In genomic region chr2:147877543-147877904, GRCm38 (mm10) we compare ENCODE assay signal across 13 mouse cellular contexts.
DNase-seq lines count a peak whose midpoint lies in the region; ATAC-seq and TF ChIP-seq lines count a peak whose summit lies in the region.
"Had no signal": no experiment of that assay in that cellular context is flagged by ENCODE, and none has a peak within 500 bp of the region (broad histone marks: within the 10 kb centered on the region; RNA-seq: fewer than 3 reads in every experiment).

No protein-coding gene starts in this region.

- H3K4me3 ChIP-seq in heart, embryonic 16.5 days (ENCODE audit: low read length), result peak overlapping the region; percentile 61
- H3K4me3 ChIP-seq in embryonic facial prominence, embryonic 14.5 days (ENCODE audit: low read depth, low read length), result peak overlapping the region; percentile 32
- peak overlapping the region; percentile 45 for H3K4me3 ChIP-seq in intestine, embryonic 16.5 days (ENCODE audit: low read length)
- peak overlapping the region; percentile 33 for H3K4me3 ChIP-seq in midbrain, postnatal 0 days (ENCODE audit: low read depth, low read length)

- H3K27ac ChIP-seq in heart, embryonic 16.5 days (ENCODE audit: low read length), result no peak overlapping the region
- no peak overlapping the region for H3K27ac ChIP-seq in embryonic facial prominence, embryonic 14.5 days (replicated peaks; ENCODE audit: low read depth, low read length)
- no peak overlapping the region for H3K27ac ChIP-seq in intestine, embryonic 16.5 days (ENCODE audit: low read length)
- no peak overlapping the region for H3K27ac ChIP-seq in midbrain, postnatal 0 days (ENCODE audit: low read depth, low read length)

- H3K9me3 ChIP-seq in heart, embryonic 16.5 days (replicated peaks; ENCODE audit: control insufficient read depth, low read length), result no peaks in the 10 kb centered on the region
- H3K9me3 ChIP-seq in embryonic facial prominence, embryonic 14.5 days (ENCODE audit: control insufficient read depth, low read length), result no peaks in the 10 kb centered on the region
- H3K9me3 ChIP-seq in intestine, embryonic 16.5 days (ENCODE audit: control insufficient read depth, low read length), result no peaks in the 10 kb centered on the region
- no peaks in the 10 kb centered on the region for H3K9me3 ChIP-seq in midbrain, postnatal 0 days (ENCODE audit: low read length)

- no peak for TF ChIP-seq CTCF in midbrain, postnatal 0 days (IDR thresholded peaks at IDR 0.05)

- no peaks in the 10 kb centered on the region for H3K36me3 ChIP-seq in heart, embryonic 16.5 days (ENCODE audit: control insufficient read depth, insufficient read depth)
- no peaks in the 10 kb centered on the region for H3K36me3 ChIP-seq in embryonic facial prominence, embryonic 14.5 days (ENCODE audit: control insufficient read depth, insufficient read depth, low read length)
- no peaks in the 10 kb centered on the region for H3K36me3 ChIP-seq in intestine, embryonic 16.5 days (ENCODE audit: control insufficient read depth, insufficient read depth, low read length)
- H3K36me3 ChIP-seq in midbrain, postnatal 0 days (ENCODE audit: insufficient read depth, low read length), result no peaks in the 10 kb centered on the region

- 12% methylated on average over 4 of the region's 4 CpGs for WGBS in heart, embryonic 16.5 days
- WGBS in embryonic facial prominence, embryonic 14.5 days, result 7% methylated on average over 4 of the region's 4 CpGs
- 8% methylated on average over 4 of the region's 4 CpGs for WGBS in intestine, embryonic 16.5 days
- 3% methylated on average over 4 of the region's 4 CpGs for WGBS in midbrain, postnatal 0 days

- DNase-seq in heart, postnatal 36 days, result no peak
- peak; percentile 22 for DNase-seq in embryonic facial prominence, embryonic 14.5 days (ENCODE audit: low spot score)
- DNase-seq in midbrain, postnatal 0 days (ENCODE audit: low spot score), result peak; percentile 3
- no peak for DNase-seq in adrenal gland, postnatal 36 days
- no peak for DNase-seq in thymus, postnatal 4 days
- DNase-seq in cerebellum, adult 11 months, result no peak
- DNase-seq: cerebellum, adult 9-10 months; heart, postnatal 10 days; lung, adult 18-20 months; right cerebral cortex, adult 18-20 months had no signal

- intact Hi-C loops in heart, postnatal 36 days (cut with DNase I), result no loop called here

- H3K9ac ChIP-seq in heart, embryonic 16.5 days (ENCODE audit: low read length), result peak overlapping the region; percentile 42
- 0 out of 2 replicates have a peak overlapping the region, but pooled peaks have one; percentile 8 for H3K9ac ChIP-seq in embryonic facial prominence, embryonic 14.5 days (ENCODE audit: low read depth, low read length)
- H3K9ac ChIP-seq in intestine, embryonic 16.5 days (ENCODE audit: low read depth, low read length), result no peak overlapping the region
- H3K9ac ChIP-seq in midbrain, postnatal 0 days (replicated peaks; ENCODE audit: low read length, poor library complexity, severe bottlenecking), result no peak overlapping the region

- H3K4me2 ChIP-seq in heart, embryonic 16.5 days (ENCODE audit: low read depth, low read length), result peak overlapping the region; percentile 82
- H3K4me2 ChIP-seq in embryonic facial prominence, embryonic 14.5 days (ENCODE audit: low read depth, low read length), result peak overlapping the region; percentile 55
- peak overlapping the region; percentile 68 for H3K4me2 ChIP-seq in intestine, embryonic 16.5 days (ENCODE audit: low read depth, low read length)
- H3K4me2 ChIP-seq in midbrain, postnatal 0 days (ENCODE audit: low read depth, low read length, poor library complexity, severe bottlenecking), result peak overlapping the region; percentile 58

- H3K4me1 ChIP-seq in heart, embryonic 16.5 days (ENCODE audit: control insufficient read depth, insufficient read depth, low read length), result peaks cover 10% of the 10 kb centered on the region
- H3K4me1 ChIP-seq in embryonic facial prominence, embryonic 14.5 days (ENCODE audit: control insufficient read depth, insufficient read depth, low read length), result peaks cover 12% of the 10 kb centered on the region
- peaks cover 11% of the 10 kb centered on the region for H3K4me1 ChIP-seq in intestine, embryonic 16.5 days (ENCODE audit: control insufficient read depth, insufficient read depth, low read length)
- peaks cover 10% of the 10 kb centered on the region; the same call in 1 of the 2 replicates for H3K4me1 ChIP-seq in midbrain, postnatal 0 days (ENCODE audit: insufficient read depth, low read length)

- no peak for ATAC-seq in heart, embryonic 16.5 days (replicated peaks; ENCODE audit: extremely low read depth, insufficient read depth, low FRiP score)
- ATAC-seq in embryonic facial prominence, embryonic 14.5 days (ENCODE audit: low read depth), result no peak
- no peak for ATAC-seq in intestine, embryonic 16.5 days
- 0 out of 2 replicates have a peak, but pooled peaks have one; percentile 4 for ATAC-seq in midbrain, postnatal 0 days (ENCODE audit: low FRiP score)
- ATAC-seq: activated CD4-positive, CD25-positive, alpha-beta regulatory T cell, adult 4 months had no signal

- peaks cover 2% of the 10 kb centered on the region; the same call in 1 of the 2 replicates for H3K27me3 ChIP-seq in heart, embryonic 16.5 days (ENCODE audit: control insufficient read depth, insufficient read depth, low read length)
- peaks cover 27% of the 10 kb centered on the region for H3K27me3 ChIP-seq in embryonic facial prominence, embryonic 14.5 days (replicated peaks; ENCODE audit: control insufficient read depth, insufficient read depth, low read length)
- H3K27me3 ChIP-seq in intestine, embryonic 16.5 days (replicated peaks; ENCODE audit: control insufficient read depth, insufficient read depth, low read length), result no peaks in the 10 kb centered on the region
- H3K27me3 ChIP-seq in midbrain, postnatal 0 days (ENCODE audit: insufficient read depth, low read length), result no peaks in the 10 kb centered on the region

Comparison
In these comparisons a context has a peak if more than half of its experiments do, and no peak if none do; other contexts are left out.
1. H3K9ac ChIP-seq: peak in heart, embryonic 16.5 days (single experiment) and embryonic facial prominence, embryonic 14.5 days (single experiment); none in intestine, embryonic 16.5 days (single experiment) and midbrain, postnatal 0 days (single experiment).
2. DNase-seq: peak in embryonic facial prominence, embryonic 14.5 days (single experiment) and midbrain, postnatal 0 days (single experiment); none in heart, postnatal 36 days (0 of 2), adrenal gland, postnatal 36 days (0 of 2), thymus, postnatal 4 days (single experiment) and cerebellum, adult 11 months (single experiment).
3. Peak in every context shown above with its lines, with median percentiles within 50 percentile points of each other: H3K4me2 ChIP-seq and H3K4me3 ChIP-seq.